Mouse (Mus musculus) mesoderm, embryonic 11.5 days (tissue): ENCODE data around the gene Atg4d.
"Not testable (repeated sequence)": the region's sequence is repeated elsewhere in the genome, so short reads cannot be mapped to it uniquely, and the experiment has no call there.

Experiments
- DNase-seq: peaks from one replicate; pipeline ENCODE4 v3.0.0-alpha.2; 2012; ENCODE audit warnings: low read depth, low spot score

Gene Atg4d

GRCm38 (mm10) chr9:21274336-21274735, 9.2 kb downstream of the Atg4d start:
- no peak for DNase-seq

GRCm38 (mm10) chr9:21275013-21275710, 10.1 kb downstream of the Atg4d start:
- DNase-seq = no peak

- no peak for DNase-seq
Measured at GRCm38 (mm10) chr9:21275727-21276126, 10.6 kb downstream of the Atg4d start.

GRCm38 (mm10) chr9:21276307-21276706, 11.2 kb downstream of the Atg4d start:
- no peak for DNase-seq

GRCm38 (mm10) chr9:21277776-21278175, 12.7 kb downstream of the Atg4d start:
- no peak for DNase-seq

- no peak for DNase-seq
Measured at GRCm38 (mm10) chr9:21283591-21283990, 18.5 kb downstream of the Atg4d start.

- DNase-seq = no peak
Measured at GRCm38 (mm10) chr9:21283994-21284393, 18.9 kb downstream of the Atg4d start.

GRCm38 (mm10) chr9:21286753-21287152, 21.7 kb downstream of the Atg4d start:
- no peak for DNase-seq

GRCm38 (mm10) chr9:21287571-21288402, 22.7 kb downstream of the Atg4d start, which contains the start of gene Kri1:
Gene Kri1 (minus strand): TSS chr9:21287969.
- DNase-seq = peak; percentile 98

GRCm38 (mm10) chr9:21288404-21289336, 23.6 kb downstream of the Atg4d start:
- no peak for DNase-seq

GRCm38 (mm10) chr9:21289337-21289671, 24.2 kb downstream of the Atg4d start:
- no peak for DNase-seq

GRCm38 (mm10) chr9:21290589-21290988, 25.5 kb downstream of the Atg4d start:
- peak; percentile 36 for DNase-seq

GRCm38 (mm10) chr9:21291022-21291787, 26.1 kb downstream of the Atg4d start, which contains the start of gene Cdkn2d:
Gene Cdkn2d (minus strand): TSS chr9:21291407.
- peak; percentile 100 for DNase-seq

GRCm38 (mm10) chr9:21291868-21292267, 26.8 kb downstream of the Atg4d start:
- DNase-seq = not testable (repeated sequence)

- no peak for DNase-seq
Measured at GRCm38 (mm10) chr9:21292271-21292670, 27.2 kb downstream of the Atg4d start.

- no peak for DNase-seq
Measured at GRCm38 (mm10) chr9:21299014-21299413, 33.9 kb downstream of the Atg4d start.

GRCm38 (mm10) chr9:21305065-21305464, 40.0 kb downstream of the Atg4d start:
- no peak for DNase-seq

GRCm38 (mm10) chr9:21309150-21309741, 44.2 kb downstream of the Atg4d start:
- no peak for DNase-seq

GRCm38 (mm10) chr9:21311695-21312094, 46.6 kb downstream of the Atg4d start:
- DNase-seq = no peak

GRCm38 (mm10) chr9:21312134-21312533, 47.0 kb downstream of the Atg4d start, which contains the start of gene Ap1m2:
Gene Ap1m2 (minus strand): TSS chr9:21312337.
- DNase-seq = no peak
